Mouse (Mus musculus) liver, embryonic 15.5 days (tissue): ENCODE measurements around the gene Neurl1a. TPM values are rescaled to one million over a fixed set of nuclear protein-coding genes. Genes with fewer than 3 reads are reported as not detected.

Experiments used
- ATAC-seq: fragments of 200-750 bp; cut with Nextera tagmentation; 2 replicates; pipeline ENCODE4 v1.8.0; 2017; ENCODE audit warnings: moderate number of reproducible peaks, mild to moderate bottlenecking, moderate library complexity; ENCODE audit not compliant: insufficient read depth
- H3K27ac ChIP-seq: fragments of 300-500 bp; sonication (generic); replicated peaks from 2 replicates; pipeline ENCODE4 v1.5.1; 2015; ENCODE audit warnings: mild to moderate bottlenecking, inconsistent platforms
- H3K27me3 ChIP-seq: fragments of 300-500 bp; sonication (generic); 2 replicates; pipeline ENCODE4 v1.6.1; 2015; ENCODE audit warnings: mild to moderate bottlenecking, inconsistent platforms
- H3K36me3 ChIP-seq: fragments of 300-500 bp; sonication (generic); replicated peaks from 2 replicates; pipeline ENCODE4 v1.6.1; 2015; ENCODE audit warnings: moderate library complexity, mild to moderate bottlenecking, inconsistent platforms
- H3K4me1 ChIP-seq: fragments of 300-500 bp; sonication (generic); replicated peaks from 2 replicates; pipeline ENCODE4 v1.6.1; 2015; ENCODE audit warnings: inconsistent platforms
- H3K4me2 ChIP-seq: fragments of 300-500 bp; sonication (generic); 2 replicates; pipeline ENCODE4 v1.6.1; 2015; ENCODE audit warnings: moderate library complexity, mild to moderate bottlenecking, inconsistent platforms
- H3K4me3 ChIP-seq: fragments of 300-500 bp; sonication (generic); replicated peaks from 2 replicates; pipeline ENCODE4 v1.5.1; 2015; ENCODE audit warnings: mild to moderate bottlenecking, inconsistent platforms
- H3K9ac ChIP-seq: fragments of 300-500 bp; sonication (generic); 2 replicates; pipeline ENCODE4 v1.6.1; 2015; ENCODE audit warnings: moderate library complexity, mild to moderate bottlenecking, inconsistent platforms
- H3K9me3 ChIP-seq: fragments of 300-500 bp; sonication (generic); replicated peaks from 2 replicates; pipeline ENCODE4 v1.6.1; 2016; ENCODE audit warnings: inconsistent platforms
- WGBS: fragments of 180-500 bp; shearing (Covaris S2); methylation state at CpG from one replicate; pipeline ENCODE4 v1.1.7; 2015; ENCODE audit warnings: mixed read lengths; ENCODE audit not compliant: insufficient replicate concordance; 5-methylcytosine and 5-hydroxymethylcytosine counted together
- microRNA-seq: library from miRNA; unstranded; fragments of <30 nt; microRNA quantifications from one replicate; pipeline ENCODE4, GENCODE M21; 2016
- polyA plus RNA-seq: library from polyadenylated mRNA; unstranded; fragments of >200 nt; fragmentation: Nextera tagmentation; extraction: Ambion mirVana; gene quantifications from 2 replicates; pipeline ENCODE4 v1.2.1, GENCODE M21; 2015

Gene Neurl1a
- polyA plus RNA-seq, 1 experiment from 2014 or later: 1.1 TPM

GRCm38 (mm10) chr19:47306917-47307315, 128.3 kb downstream of the Neurl1a start:
- Histone ChIP-seq H3K4me3 (no peak overlapping the region), H3K4me2 (no peak overlapping the region), H3K4me1 (peaks cover 8% of the 10 kb centered on the region; the same call in 1 of the 2 replicates), H3K9me3 (no peaks in the 10 kb centered on the region), H3K27ac (no peak overlapping the region), H3K9ac (no peak overlapping the region), H3K36me3 (no peaks in the 10 kb centered on the region), H3K27me3 (no peaks in the 10 kb centered on the region)
- no peak for ATAC-seq
- 68% methylated on average over 8 of the region's 8 CpGs for WGBS

Small RNA genes lying within 50 kb of the gene (microRNA-seq; reads per million reads assigned to microRNA genes)
- not detected for gene Mir6995

Other genes with a start within 250 kb of the Neurl1a start
- 0.23 and 0.36 TPM in 2 replicates for gene Ina, start 164.1 kb upstream of the Neurl1a start, polyA plus RNA-seq
- 42.7 and 44.4 TPM in 2 replicates for gene Nt5c2, start 163.7 kb upstream of the Neurl1a start, polyA plus RNA-seq
- gene Pcgf6, start 127.9 kb upstream of the Neurl1a start, polyA plus RNA-seq: 6.5 and 7.3 TPM in 2 replicates
- 3.8 and 4.0 TPM in 2 replicates for gene Taf5, start 111.1 kb upstream of the Neurl1a start, polyA plus RNA-seq
- 521 and 705 TPM in 2 replicates for gene Usmg5, start 88.2 kb upstream of the Neurl1a start, polyA plus RNA-seq
- gene Pdcd11, start 88.1 kb upstream of the Neurl1a start, polyA plus RNA-seq: 3.5 TPM in 2 replicates
- 2.1 and 2.2 TPM in 2 replicates for gene Calhm2, start 40.5 kb upstream of the Neurl1a start, polyA plus RNA-seq
- not detected in 2 replicates for gene Calhm1, start 34.6 kb upstream of the Neurl1a start, polyA plus RNA-seq
- not detected in 2 replicates for gene Calhm3, start 21.1 kb upstream of the Neurl1a start, polyA plus RNA-seq